Mouse (Mus musculus) retina, adult 2 months (tissue): ENCODE results near the gene Wnt2b.

Experiments
- DNase-seq: peaks from one replicate; pipeline ENCODE4 v3.0.0-alpha.2; 2012; ENCODE audit warnings: low read depth, low spot score

Wnt2b gene

DNA sequence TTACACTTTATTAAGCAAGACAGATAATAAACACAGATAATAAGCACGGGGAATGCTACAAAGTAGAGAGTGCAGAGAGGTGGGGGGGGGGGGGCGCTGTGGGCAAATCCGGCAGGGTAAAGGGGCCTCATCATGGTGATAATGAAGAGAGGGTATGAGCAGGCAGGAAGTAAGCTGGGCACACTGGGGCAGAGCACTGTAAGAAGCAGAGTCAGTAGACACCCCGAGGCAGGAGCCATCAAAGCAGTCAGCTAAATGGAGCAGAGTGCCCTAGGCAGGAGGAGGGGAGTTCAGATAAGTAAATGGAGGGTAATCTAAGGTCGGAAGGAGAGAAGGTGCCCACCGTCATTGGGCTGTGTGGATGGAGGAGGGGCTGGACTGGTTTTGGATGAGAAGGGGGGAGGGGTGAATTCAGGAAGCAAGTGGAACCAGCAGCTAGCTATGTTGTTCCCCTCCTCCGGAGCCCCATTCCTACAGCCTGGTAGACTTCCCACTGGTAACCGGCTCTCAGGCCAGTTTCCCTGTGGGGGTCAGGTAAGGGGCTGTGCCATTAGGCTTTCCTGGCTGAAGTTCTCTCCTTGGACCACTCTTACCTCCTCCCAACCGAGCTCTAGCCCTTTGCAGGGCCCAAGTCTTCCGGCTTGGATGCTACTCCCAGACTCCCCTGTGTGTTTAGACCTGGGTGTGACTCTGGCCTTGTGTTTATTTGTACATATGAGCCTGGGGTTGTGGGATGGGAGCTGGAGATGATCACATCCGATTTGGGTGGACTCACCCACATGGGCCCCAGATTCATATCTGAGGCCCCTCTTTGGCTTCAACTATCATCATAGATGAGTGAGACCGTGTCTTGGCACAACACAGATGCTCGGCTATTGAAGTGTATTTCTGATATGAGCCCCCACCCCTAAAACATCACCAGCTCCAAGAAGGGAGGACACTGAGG lies 1.9 kb upstream of the Wnt2b start:
- DNase-seq: no peak

DNA sequence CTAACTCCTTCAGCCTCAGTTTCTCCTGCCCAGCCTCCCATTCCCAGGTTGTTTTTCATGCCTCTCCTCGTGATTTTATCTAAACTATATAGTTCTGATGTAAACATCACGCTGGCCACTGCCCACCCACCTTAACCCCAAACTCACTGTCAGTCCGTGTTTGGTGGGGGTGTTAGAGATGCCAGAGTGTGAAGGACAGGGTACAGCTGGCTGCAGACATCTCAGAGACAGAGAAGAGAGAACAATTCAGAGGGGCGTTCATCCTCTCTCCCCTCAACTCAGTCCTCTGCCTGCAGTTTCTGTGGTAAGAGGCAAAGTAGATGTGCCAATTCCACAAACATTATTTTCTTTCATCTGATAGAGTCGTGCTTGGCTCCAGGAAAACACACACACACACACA lies 1.1 kb upstream of the Wnt2b start:
- DNase-seq: no peak

DNA sequence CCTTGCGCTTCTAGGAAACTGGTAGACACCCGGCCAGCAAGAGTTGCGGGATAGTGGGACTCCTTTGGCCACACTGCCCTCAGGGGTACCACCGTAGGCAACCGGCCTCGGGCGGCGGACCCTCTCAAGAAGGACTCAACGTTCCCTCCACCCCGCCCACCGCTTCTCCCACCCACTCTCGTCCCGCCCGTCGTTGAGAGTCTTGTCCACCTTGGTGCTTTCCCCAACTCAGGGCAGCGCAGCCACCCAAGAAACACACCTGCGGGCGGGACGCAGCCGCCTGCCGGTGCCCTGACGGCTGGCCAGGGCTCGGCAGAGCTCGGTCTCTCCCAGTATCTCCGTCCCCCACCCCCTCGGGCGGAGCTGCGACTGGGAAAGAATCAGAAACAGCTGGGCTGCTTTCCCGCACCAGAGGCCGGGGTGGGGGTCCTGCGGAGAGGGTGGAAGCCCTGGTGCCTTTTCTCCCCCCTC lies 455 bp upstream of the Wnt2b start:
- no peak for DNase-seq

DNA sequence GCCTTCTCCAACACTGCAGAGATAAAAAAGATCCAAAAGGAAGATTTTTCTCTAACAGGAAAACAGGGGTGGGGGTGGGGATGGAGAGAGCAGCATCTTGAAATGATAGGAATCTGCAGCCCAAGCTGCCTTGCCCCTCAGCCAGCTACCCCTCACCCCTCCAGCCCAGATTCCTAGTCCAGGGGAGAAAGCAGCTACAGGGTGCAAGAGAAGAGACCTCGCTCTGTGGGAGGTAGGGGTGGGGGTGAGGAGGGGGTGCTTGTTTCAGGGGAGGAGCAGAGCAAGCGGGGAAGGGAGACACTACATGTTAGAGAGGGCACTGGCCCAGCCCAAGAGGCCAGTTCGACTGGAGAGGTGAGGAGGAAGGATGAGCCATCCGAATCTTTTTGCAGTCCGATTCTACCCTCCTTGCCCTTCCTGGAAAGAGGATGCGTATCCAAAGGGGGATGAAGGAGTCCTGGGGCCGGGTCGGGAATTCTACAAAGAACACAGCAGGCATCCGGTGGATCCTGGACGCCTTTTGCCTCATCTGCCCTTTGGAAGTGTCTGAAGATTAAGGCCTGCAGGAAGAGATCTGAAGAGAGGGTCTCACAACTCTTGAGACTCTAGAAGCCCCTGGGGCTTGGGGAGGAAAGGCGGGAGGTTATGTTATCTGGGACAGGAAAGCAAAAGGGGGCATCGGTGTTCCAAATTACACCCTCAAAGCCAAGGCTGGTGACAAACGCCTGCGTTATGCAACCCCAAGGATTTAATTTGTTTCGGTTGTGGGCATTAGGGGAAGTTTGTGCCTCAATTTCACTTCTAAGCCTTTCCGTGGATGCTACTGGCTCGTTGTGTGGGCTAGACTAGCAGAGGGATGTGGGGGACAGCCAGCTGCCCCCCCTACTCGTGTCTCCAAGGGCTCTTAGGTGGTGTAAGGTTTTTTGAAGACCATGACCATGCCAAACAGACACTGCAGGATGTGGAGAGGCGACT lies 1.4 kb downstream of the Wnt2b start:
- DNase-seq: no peak

DNA sequence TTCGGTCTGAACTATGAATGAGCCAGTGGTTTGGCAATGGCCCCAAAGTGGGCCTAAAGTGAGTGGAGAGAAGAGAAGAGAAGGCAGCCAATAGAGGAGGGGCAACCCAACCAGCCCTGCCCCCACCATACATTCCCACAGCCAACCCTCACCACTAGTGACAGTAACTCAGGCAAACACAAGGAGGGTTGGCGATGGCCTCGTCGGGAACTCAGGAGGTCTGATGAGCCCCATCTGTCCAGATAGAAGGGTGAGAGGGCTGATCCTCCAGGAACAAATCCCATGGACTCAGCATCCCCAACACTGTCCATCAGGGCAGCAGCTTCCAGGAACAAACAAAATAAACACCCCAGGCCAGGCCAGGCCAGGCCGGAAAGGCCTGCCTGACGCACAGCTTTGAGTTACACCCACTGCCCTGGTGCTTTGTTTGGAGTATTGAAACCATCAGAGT lies 5.6 kb downstream of the Wnt2b start:
- no peak for DNase-seq

DNA sequence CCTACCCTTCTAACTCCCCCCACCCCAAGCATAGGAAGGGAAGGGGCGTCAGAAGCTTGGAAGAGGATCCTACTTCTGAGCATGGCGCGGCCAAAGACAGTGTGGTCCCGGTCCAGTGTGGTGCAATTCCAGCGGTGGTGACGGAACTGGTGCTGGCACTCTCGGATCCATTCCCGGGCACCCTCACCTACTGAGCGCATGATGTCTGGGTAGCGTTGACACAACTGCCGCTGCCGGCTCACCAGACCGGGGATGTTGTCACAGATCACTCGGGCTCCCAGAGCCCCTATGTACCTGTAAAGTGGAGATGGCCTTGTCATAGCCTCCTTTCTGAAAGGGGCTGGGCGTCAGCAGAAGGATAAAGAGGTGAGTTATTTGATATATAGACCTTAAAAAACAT lies 7.2 kb downstream of the Wnt2b start:
- no peak for DNase-seq

DNA sequence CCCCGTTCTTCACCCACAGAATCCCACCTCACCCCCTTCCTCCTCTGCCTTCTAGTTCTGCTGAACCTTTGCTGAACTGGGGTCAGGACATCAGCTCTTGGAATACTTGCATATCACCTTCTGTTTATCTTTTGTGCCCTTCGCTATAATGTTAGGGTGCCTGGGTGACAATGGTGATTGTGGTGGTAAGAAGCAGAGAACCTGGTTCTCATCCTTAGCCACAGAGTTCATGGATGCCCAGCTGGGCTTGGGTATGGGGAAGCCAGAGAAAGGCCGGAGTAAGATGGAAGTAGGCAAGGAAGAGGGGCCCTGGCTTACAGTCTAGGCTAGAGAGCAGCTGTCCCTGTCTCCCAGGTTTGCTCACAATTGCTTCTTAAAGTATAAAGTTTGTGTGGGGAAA lies 7.6 kb downstream of the Wnt2b start:
- DNase-seq: no peak

DNA sequence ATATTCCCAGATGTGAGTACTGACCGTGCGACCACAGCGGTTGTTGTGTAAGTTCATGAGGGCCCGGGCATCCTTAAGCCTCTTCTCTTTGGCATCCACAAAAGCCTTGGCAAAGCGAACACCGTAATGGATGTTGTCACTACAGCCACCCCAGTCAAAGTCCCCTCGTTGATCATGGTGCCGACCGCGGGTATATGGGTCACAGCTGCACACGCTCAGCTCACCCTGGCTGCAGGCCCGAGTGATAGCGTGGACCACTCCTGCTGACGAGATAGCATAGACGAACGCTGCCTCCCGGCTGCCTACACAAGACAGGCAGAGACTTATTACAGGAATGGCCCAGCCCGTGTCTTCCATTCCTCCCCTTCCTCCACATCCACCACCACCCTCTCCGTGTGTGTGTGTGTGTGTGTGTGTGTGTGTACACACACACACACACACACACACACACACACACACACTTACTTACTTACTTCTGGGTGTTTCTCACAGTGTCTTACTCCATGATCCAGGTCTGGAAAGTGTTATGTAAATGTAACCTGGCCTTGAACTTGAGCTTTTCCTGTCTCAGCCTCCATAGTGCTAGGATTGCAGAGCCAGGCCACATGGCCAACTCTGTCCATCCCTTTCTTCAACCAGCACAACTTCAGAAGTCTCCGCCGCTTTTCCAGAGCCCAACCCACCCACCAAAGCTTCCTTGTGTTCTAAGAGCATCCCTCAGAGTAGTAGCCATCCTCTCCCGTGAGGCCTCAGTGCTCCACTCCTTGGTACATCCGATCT lies 8.6 kb downstream of the Wnt2b start:
- DNase-seq: no peak

DNA sequence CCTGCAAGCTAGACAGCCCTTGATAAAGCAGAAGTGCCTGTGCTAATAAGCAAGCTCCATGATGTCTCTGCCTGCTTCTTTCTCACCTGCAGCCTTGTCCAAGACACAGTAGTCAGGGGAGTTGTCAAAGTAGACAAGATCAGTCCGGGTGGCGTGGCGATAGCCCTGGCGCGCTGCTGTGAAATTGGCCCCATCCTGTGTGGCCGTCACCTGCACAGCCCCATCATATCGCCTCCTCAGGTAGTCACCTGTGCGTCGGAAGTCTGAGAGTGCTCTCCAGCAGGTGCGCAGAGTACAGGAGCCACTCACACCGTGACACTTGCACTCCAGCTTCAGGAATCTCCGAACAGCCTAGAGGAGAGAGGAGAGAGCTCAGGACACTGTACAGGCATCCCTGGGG lies 10.8 kb downstream of the Wnt2b start:
- DNase-seq: no peak

DNA sequence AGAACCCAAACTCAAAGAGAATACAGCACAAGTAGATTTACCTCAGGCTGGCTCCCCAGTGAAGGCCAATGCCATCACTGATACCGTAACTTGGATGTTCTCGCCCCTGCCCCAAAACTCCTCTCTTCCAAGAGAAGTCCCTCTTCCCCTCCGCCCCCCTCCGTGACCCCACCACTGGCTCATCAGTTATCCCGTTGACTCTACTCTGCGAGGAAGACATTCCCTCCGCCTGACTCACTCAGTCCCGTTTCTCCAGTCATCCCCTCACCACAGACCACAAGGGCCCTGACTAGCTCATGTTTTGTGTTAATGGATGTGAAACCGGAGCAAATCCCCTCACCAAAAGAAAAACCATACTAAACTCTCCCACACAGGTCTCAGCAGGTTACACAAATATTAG lies 16.8 kb downstream of the Wnt2b start:
- no peak for DNase-seq

DNA sequence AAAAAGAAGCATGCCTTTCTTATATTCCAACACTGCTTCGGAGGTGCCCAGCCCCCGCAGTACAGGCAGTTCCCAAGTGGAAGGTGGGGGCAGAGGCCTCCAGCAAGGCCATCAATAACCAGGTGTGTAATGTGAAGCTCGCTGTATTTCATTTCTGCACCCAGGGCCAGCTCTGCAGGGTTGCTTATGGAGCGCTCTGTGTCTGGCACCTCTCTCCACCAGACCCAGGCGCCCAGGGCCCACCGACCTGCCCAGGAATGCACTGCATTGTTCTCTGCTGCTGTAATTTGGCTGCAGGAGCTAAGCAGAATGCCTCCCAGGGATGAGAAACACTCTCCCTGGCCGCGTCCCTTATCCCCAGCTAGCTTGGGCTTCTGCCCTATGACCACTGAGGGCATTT lies 18.4 kb downstream of the Wnt2b start:
- DNase-seq: no peak

DNA sequence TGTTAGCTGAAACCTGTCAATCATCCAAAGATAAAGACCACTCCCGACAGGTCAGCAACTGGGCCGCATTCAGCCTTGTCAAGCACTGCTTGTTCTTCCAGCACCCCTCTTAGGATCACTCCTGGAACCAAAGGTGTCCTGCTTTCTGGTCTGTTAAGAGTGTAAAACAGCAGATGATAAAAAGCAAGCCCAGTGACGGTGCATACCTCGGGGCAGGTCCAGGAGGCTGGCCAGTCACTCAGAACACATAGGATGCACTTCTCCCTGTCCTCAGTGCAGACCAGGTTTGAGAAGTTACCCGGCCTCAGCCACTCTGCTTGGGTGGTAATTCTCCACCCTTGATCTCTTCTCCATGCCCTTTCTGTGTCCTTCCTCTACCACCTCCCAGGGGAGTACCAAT lies 19.0 kb downstream of the Wnt2b start:
- no peak for DNase-seq

DNA sequence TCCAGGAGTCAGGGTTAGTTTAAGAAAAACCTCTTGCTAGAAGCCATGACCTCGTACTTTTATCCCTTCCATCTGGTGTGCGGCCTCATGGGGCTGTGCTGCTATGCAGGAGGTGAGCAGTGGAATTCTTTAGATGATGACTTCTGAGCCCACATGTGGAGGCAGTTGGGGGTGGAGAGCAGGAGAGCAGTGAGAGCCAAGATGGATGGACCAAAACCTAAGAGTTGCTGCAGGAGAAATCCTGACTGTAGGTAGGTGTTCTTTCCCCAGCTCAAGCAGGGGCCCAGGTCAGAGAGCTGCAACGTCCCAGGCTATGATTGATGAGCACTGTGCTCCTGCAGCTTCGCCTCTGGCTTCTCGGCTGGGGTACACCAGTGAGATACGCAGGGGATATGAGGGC lies 21.0 kb downstream of the Wnt2b start:
- no peak for DNase-seq

DNA sequence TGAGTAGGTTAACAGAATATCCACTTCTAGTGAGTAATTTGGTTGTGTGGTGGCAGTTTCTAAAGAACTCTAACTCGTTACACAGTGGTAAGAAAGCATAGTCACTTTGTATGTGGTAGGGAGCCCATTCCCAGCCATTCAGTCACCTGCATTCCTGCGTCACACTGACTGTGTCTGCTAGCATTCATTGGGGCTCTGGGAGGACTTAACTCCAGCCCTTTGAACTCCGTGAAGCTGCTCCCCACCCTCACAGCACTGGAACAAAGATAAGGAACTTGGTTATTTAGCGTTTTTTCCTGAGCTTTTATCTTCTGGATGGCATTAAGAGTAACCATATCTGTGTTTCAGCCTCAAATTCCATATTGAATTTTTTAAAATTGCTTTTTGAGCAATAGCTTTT lies 23.4 kb downstream of the Wnt2b start:
- no peak for DNase-seq

DNA sequence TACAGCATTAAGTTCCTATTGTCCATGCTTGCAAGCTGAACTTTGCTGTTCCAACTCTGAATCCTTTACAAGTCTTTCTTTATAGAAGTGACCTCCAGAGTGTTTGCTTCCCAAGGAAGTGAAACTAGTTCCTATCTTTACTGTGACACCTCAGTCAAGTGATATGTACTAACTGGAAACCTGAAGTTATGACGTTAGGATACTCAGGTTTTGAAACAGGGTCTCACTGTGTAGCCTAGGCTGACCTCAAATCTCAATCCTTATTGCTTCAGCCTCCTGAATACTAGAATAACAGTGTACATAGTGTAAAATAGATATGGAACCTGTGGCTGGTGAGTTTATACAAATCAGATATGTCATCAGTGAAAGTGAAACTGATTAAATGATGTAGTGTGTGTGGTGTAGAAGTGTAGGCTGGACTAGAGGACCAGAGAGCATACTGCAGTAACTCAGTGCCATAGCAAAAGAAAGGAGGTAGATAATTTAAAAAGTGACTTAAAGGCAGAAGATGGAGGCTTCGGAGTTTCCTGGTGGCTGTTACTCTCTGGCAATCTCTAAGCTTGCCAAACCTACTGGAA lies 23.9 kb downstream of the Wnt2b start:
- no peak for DNase-seq

DNA sequence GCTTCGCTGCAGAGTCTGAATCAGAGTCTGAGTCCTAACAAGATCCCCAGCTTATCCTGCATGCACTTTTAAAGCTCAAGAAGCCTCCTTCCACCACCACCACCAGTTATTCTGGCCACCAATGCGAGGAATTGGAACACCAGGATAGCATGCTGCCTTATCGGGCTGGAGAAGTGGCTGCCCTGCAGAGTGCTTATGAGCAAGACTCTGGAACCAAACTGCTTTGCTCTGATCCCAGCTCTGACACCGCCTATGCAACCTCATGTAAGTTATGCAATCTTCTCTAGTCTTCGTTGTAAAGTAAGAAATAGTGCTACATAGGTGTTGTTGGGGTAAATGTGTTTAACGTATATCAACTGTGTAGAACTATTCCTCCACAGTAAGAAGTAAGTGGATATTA lies 32.3 kb downstream of the Wnt2b start:
- no peak for DNase-seq

DNA sequence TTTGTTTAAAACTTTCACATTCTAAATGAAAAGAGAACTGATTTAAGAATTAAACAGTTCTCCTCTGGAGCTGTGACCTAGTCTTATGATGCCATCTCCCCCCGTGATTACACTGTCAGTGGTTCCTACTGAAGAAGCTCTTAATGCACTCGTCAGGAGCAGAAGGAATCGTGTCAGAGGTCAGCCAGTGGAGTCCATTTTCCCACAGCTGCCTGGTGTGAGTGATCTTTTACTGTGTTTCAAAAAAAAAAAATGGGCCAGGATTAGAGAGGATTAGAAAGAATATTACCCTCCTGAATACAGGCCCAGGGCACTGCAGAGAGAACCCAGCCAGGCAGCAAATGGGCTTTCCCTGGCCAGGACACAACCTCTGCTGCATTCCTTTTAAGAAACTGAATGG lies 46.7 kb downstream of the Wnt2b start:
- peak; percentile 6 for DNase-seq

DNA sequence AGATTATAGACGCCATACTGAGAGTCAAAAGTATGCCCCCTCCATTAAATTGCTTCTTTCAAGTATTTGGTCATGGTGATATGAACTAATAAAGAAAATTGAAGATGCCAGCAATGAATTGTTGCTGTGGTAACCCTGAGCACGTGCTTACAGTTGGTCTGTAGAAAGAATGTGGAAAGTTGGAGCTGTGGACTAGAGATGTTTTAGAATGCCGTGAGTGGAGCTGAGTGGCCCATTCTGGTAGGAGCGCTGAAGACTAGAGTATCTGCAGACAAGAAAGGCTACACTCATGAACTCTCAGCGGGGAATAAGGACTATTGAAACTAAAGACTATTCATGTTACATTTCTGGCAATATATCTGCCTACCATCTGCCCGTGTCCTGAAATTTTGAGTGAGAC lies 52.5 kb downstream of the Wnt2b start:
- no peak for DNase-seq

DNA sequence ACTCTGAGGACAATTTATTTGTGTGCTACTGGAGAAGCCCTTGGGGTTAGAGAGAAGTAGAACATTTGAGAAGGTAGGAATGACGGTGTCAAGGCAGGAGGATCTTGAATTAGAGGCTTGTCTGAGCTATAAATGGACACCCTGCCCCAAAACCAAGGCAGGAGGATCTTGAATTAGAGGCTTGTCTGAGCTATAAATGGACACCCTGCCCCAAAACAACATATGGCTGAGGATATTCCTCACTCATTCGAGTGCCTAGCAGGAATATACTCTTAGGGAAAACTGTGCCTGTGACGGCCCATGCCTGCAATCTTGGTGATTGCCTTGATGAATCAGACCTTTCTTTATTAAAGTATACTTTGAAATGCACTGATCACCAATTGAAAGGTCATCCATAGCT lies 55.7 kb downstream of the Wnt2b start:
- no peak for DNase-seq

DNA sequence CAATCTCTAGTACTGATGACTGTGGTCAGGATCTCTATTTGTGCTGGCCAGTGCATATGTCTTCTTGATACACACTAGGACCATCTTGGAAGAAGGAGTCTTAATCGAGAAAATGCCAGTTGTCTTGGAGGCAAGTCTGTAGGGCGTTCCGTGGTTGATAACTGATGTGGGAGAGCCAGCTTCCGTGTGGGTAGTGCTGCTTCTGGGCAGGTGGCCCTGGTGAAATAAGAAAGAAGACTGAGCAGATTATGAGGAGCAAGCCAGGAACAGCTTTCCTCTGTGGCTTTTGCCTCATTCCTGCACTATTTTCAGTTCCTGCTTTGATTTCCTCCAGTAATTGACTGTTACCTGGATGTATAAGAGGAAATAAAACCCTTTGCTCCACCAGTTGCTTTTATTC lies 56.3 kb downstream of the Wnt2b start:
- no peak for DNase-seq

DNA sequence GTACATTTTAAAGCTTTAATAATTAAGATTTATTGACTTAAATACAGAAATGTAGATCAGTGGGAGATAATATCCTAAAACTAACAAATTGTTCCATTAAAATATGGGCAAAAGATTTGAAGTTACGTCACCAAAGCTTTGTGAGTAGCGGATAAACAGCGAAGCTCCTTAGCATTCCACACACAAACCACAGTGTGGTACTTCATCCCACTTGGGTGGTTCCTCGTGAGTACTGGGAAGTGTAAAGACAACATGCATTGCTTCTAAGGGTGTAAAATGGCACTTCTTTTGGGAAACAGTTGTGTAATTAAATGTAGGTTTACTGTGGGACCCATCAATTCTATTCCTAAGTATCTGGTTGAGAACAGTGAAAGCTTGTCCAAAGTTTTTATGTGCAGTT lies 60.6 kb downstream of the Wnt2b start:
- DNase-seq: no peak
